Mouse (Mus musculus): ENCODE data around the gene Atg4b. TPM values are rescaled to one million over a fixed set of nuclear protein-coding genes. Genes with fewer than 3 reads are reported as not detected.
A peak's percentile ranks its signal among the peaks of the same experiment; 100 is the strongest.
"Not testable (repeated sequence)": the region's sequence is repeated elsewhere in the genome, so short reads cannot be mapped to it uniquely, and the experiment has no call there.

Gene Atg4b
- total RNA-seq, 2 experiments from 2014 or later: 26.4 to 26.5 TPM

GRCm38 (mm10) chr1:93755618-93756017 is 4.3 kb downstream of the Atg4b start:
- DNase-seq (ENCODE audit: low spot score): no peak

- no peak for DNase-seq (ENCODE audit: low spot score)
These were observed 4.9 kb downstream of the Atg4b start for GRCm38 (mm10) chr1:93756154-93756553.

- DNase-seq (ENCODE audit: low spot score): no peak
These were observed 8.8 kb downstream of the Atg4b start for GRCm38 (mm10) chr1:93760076-93760475.

- not testable (repeated sequence) for DNase-seq (ENCODE audit: low spot score)
These were observed 12.2 kb downstream of the Atg4b start for GRCm38 (mm10) chr1:93763531-93763930.

- DNase-seq (ENCODE audit: low spot score): no peak
These were observed 13.7 kb downstream of the Atg4b start for GRCm38 (mm10) chr1:93764871-93765591.

GRCm38 (mm10) chr1:93767600-93767999 is 16.3 kb downstream of the Atg4b start:
- DNase-seq (ENCODE audit: low spot score): no peak

GRCm38 (mm10) chr1:93769901-93770300 is 18.6 kb downstream of the Atg4b start:
- no peak for DNase-seq (ENCODE audit: low spot score)

- DNase-seq (ENCODE audit: low spot score): no peak
These were observed 25.4 kb downstream of the Atg4b start for GRCm38 (mm10) chr1:93776686-93777085.

GRCm38 (mm10) chr1:93786912-93787311 is 35.6 kb downstream of the Atg4b start:
- peak; percentile 25 for DNase-seq (ENCODE audit: low spot score)

- DNase-seq (ENCODE audit: low spot score): no peak
These were observed 43.2 kb downstream of the Atg4b start for GRCm38 (mm10) chr1:93794526-93794925.

- no peak for DNase-seq (ENCODE audit: low spot score)
These were observed 44.6 kb downstream of the Atg4b start for GRCm38 (mm10) chr1:93795886-93796285.

- no peak for DNase-seq (ENCODE audit: low spot score)
These were observed 49.6 kb downstream of the Atg4b start for GRCm38 (mm10) chr1:93800670-93801503.

- peak; percentile 92 for DNase-seq (ENCODE audit: low spot score)
These were observed 50.5 kb downstream of the Atg4b start, which contains the start of gene Dtymk for GRCm38 (mm10) chr1:93801741-93802238. Gene Dtymk (minus strand): TSS chr1:93801934.

GRCm38 (mm10) chr1:93802771-93803170 is 51.5 kb downstream of the Atg4b start:
- no peak for DNase-seq (ENCODE audit: low spot score)

GRCm38 (mm10) chr1:93803556-93804507 is 52.5 kb downstream of the Atg4b start, which contains the start of gene Ing5:
Gene Ing5 (plus strand): TSS chr1:93803965.
- peak; percentile 100 for DNase-seq (ENCODE audit: low spot score)

GRCm38 (mm10) chr1:93804818-93805217 is 53.5 kb downstream of the Atg4b start:
- no peak for DNase-seq (ENCODE audit: low spot score)

GRCm38 (mm10) chr1:93805221-93805951 is 54.1 kb downstream of the Atg4b start:
- DNase-seq (ENCODE audit: low spot score): no peak

- no peak for DNase-seq (ENCODE audit: low spot score)
These were observed 57.6 kb downstream of the Atg4b start for GRCm38 (mm10) chr1:93808871-93809270.

- no peak for DNase-seq (ENCODE audit: low spot score)
These were observed 58.7 kb downstream of the Atg4b start for GRCm38 (mm10) chr1:93810011-93810410.

GRCm38 (mm10) chr1:93811495-93812039 is 60.3 kb downstream of the Atg4b start:
- no peak for DNase-seq (ENCODE audit: low spot score)

Measured in gastrocnemius, adult 18-20 months (tissue).